Mouse (Mus musculus): ENCODE measurements around the gene Slc17a4.

The Slc17a4 gene

GRCm38 (mm10) chr13:23914376-23915167 is at the start of gene Slc17a4:
TSS of gene Slc17a4 (minus strand) at chr13:23915009.
- DNase-seq: no peak

DNA sequence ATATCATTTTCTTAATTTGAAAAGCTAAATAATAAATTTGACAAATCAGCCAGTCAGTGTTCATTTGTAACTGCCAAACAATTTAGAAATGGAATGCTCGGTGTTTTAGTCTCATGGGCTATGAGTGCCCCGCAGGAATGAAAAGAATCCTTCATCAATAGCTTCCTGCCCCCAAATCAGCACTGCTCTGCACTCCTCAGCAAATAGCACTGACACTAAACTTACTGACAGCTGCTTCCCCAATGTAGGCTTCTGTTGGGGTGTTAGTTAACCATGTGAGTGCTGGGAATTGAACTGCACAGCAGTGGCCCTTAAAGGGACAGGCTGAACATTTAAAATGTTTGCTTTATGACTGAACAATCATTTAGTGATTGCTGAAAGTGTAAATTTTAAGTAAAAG is 45.0 kb upstream of the Slc17a4 start:
- DNase-seq: no peak

DNA sequence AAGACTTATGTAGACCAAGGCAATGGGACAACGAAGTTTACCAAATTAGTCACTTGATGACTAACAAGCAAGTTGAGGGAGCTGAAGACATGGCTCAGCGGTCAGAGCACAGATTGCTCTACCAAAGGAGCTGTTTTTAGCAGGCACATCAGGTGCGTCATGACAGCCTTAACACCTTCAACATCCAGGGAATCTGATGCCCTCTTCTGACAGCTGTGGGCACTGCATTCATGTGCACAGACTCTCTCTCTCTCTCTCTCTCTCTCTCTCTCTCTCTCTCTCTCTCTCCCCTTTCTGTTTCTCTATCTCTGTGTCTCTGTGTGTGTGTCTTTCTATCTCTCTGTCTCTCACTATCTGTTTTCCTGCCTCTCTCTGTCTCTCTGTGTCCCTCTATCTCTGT is 36.1 kb upstream of the Slc17a4 start:
- peak in 1 of 2 experiments; percentile 34 for DNase-seq

DNA sequence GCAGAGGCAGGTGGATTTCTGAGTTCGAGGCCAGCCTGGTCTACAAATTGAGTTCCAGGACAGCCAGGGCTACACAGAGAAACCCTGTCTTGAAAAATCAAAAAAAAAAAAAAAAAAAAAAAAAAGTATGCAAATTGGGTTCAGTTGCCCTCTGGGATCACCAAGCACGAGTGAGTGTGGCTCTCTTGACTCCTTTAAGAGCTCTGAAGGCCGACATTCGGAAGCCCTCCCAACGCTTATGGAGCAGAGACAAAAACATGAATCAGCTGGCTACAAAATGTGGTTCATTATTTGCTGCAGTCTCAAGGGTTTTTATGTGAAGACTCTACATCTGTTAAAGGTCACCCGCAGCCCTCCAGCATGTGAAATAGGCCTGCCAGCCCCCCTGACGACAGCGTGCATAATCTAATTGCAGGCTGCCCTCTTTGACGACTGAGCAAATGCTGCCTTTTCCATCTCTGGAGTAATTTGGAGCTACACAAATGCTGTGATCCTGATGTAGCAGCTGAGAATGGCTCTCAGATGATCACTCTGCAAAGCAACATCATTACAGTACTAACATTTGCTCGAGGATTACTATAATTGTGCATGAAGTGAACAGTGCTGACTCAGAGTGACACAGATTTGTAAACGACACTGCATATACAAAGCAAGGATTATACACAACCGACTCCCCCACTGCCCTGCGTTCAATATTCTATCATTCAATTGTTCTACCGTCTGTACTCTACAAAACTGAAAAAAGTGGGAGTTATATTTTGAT is 34.9 kb upstream of the Slc17a4 start:
- DNase-seq: no peak

DNA sequence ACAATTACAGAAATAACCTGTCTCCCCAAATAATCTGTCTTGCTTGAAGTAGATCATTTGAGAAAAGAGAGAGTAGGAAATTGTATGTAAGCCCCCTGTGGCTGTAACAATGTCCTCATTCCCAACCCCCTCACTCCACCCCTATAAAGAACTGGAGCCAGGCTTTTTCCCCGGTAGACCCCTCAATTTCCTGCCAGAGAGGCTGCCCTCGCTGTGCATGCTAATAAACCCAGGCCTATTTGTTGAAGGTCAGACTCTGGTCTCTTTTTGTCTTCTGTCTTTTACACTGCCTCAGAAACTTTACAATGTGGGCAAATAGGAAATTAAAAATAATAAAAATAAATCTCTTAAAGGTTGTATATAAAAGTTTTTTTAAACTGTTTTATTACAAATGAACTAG is 31.4 kb upstream of the Slc17a4 start:
- no peak for DNase-seq

DNA sequence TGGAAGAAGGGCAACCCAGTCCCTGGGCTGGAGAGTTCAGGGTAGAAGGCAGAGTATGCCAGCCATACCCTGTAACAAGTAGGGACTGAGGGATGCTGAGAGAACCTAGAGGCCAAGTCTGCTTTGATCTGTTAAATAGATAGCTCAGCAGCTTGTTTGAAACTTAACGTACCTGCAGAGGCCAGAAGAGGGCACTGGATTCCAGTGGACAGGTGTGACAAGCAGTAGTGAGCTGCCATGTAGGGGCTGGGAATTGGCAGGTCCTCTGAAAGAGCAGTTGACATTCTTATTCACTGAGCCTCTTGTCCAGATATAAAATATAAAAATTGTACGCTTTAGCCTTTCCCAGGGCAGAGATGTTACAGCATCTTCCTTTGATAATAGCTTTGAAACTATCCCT is 28.1 kb upstream of the Slc17a4 start:
- no peak for DNase-seq

GRCm38 (mm10) chr13:23940291-23940690 is 25.5 kb upstream of the Slc17a4 start:
- DNase-seq: no peak

- DNase-seq: no peak
Observed at GRCm38 (mm10) chr13:23938699-23939098, 23.9 kb upstream of the Slc17a4 start.

DNA sequence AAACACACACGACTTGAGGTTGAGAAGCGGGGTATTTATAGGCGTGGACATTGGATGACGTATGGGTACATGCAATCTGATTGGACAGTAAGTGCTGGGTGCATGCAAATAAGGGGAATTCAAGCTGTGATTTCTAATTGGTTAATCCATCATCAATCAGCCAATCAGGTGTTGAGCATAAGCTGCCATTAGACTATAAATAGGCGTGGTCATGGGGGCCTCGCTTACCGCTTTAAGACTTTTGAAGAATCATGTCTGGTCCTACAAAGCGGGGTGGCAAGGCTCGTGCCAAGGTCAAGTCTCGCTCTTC is 19.4 kb upstream of the Slc17a4 start, which contains the start of gene Hist1h2aa:
TSS of gene Hist1h2aa (plus strand) at position 252 of the 310 bp plus-strand sequence.
- no peak for DNase-seq

DNA sequence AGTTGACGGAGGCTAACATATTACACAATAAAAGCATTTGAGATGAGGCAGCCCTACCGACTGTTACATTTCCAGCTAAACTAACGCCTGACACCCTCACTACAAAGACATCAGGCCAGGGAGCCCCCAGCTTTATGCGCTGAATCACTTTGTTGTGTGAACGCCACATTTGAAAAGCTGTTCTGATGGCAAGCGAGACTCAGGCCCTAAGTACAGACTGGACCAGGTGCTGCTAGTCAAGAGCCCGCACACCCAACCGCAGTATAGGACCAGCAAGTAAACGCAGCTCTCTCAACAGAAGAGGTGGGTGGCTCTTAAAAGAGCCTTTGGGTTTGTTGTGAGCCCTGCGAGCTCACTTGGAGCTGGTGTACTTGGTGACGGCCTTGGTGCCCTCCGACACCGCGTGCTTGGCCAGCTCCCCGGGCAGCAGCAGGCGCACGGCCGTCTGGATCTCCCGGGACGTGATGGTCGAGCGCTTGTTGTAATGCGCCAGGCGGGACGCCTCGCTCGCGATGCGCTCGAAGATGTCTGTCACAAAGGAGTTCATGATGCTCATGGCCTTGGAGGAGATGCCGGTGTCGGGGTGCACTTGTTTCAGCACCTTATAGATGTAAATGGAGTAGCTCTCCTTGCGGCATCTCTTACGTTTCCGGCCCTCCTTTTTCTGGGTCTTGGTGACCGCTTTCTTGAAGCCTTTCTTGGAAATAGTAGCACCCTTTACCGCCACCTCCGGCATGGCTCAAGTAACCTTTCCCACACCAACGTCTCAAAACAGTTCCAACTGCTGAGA is 18.8 kb upstream of the Slc17a4 start, which contains the start of gene Hist1h2ba:
TSS of gene Hist1h2ba (minus strand) at position 736 of the 790 bp plus-strand sequence.
- no peak for DNase-seq

GRCm38 (mm10) chr13:23930904-23931303 is 16.1 kb upstream of the Slc17a4 start:
- no peak for DNase-seq

DNA sequence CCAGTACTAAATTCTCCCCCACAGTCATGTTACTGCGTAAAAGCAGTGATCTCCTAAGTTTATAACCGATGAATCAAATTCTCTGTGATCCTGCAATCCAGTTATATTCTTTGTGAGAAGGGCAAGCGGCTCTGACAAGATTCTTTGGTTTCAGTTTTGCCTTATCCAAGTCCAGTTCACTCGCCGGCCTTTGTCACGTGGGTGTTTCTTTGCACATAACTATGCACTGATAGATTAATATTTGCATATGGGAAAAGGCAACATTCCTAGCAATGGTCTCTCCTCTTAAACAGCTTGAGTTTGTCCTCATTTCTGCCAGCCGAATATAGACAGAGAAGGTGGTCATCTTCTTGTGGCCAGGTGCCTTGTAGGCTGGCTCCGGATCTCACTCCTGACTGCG is 15.7 kb upstream of the Slc17a4 start:
- DNase-seq: no peak

- peak in 1 of 2 experiments; percentile 14 for DNase-seq
Observed at GRCm38 (mm10) chr13:23928637-23929036, 13.8 kb upstream of the Slc17a4 start.

- DNase-seq: no peak
Observed at GRCm38 (mm10) chr13:23925792-23926191, 11.0 kb upstream of the Slc17a4 start.

GRCm38 (mm10) chr13:23917674-23918073 is 2.9 kb upstream of the Slc17a4 start:
- no peak for DNase-seq

GRCm38 (mm10) chr13:23916132-23916531 is 1.3 kb upstream of the Slc17a4 start:
- DNase-seq: no peak

DNA sequence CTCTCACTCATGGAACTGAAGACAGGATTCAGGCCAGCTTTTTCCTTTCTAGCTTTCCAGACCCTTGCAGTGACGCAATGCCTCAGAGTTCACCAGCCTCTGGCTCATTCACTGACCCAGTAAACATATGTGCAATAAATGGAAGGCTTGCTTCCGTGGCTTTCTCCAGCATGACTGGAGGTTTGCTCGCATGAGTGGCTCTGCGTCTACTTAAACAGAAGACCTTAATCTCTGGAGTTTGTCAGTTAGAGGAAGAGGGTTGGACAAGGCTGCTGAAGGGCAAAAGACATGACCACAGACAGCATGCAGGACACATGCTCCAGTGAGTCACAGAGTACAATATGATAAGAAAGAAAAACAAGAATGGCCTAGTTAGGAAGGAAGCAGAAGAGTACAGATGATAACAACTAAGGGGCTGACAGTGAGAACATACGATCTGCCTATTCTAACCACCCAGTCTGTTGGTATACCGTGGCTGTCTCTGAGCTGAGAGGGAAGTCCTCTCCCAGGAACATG is 960 bp downstream of the Slc17a4 start:
- DNase-seq: no peak

DNA sequence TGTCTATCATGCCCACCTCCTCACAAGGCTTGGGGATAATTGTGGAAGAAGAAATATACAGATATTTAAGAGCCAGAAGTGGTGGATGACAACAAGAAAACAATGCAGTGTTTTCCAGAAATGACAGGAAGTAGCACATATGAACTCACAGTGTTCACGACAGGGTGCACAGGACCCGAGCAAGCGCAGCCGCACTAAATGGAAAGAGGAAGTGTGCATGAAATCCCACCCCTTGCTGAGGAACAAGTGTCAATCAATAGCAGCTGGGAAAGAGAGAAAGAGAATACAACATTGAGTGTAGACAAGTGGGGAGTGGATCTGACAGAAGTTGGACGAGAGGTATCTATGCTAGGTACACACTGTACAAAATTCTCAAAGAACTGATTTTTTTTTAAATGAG is 3.5 kb downstream of the Slc17a4 start:
- no peak for DNase-seq

DNA sequence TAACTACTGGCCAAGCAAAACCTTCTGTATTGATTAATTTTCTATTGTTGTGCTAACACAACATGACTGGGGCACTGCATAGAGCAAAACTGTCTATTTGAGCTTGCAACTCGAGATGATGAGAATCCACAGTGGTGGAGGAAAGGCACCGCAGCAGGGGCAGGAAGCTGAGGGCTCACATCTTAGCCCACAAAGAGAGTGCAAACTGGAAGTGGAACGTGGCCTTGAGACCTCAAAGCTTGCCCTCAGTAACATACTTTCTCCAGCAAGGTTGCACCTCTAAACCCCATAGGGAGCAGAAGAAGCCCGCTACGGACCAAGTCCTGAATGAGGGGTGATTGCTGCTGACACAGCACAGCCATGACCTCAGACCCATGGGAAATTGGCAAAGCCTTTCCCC is 4.7 kb downstream of the Slc17a4 start:
- no peak for DNase-seq

- no peak for DNase-seq
Observed at GRCm38 (mm10) chr13:23906906-23907305, 7.9 kb downstream of the Slc17a4 start.

DNA sequence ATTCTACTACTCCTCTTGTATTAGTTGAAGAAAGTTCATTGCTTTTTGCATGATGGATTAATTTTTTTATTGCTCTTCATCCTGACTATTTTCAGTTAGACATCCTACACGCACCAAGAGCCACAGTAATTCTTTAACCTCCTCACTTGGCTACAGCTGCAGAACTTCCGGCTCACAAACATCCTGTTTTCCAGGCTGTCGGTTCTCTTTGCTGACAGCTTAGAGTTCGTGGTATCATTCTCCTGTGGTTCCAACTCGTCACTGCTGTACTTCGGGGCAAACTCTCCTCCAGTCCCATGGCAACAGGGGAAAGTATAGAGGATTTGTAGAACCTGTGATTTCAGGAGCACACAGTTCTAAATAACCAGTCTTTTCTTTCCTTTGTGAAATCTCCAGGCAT is 16.6 kb downstream of the Slc17a4 start:
- peak; percentile 15 to 39 for DNase-seq

DNA sequence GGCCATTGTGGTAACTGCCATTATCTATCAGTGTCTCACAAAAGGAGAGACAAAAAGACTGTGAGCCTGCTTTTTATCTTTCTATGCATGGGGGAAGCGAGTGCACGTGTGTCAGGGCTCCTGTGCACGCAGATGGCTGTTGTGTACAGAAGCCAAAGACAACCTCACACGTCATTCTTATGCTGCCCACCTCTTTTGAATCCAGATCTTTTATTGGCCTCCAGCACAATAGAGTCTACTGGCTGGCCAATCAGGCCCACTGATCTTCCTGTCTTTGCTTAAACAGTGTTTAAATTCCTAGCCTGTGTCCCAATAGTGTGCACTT is 21.6 kb downstream of the Slc17a4 start:
- DNase-seq: no peak

GRCm38 (mm10) chr13:23892592-23893268 is 22.1 kb downstream of the Slc17a4 start:
- no peak for DNase-seq
